Mouse (Mus musculus): ENCODE results near the gene Pla2g4a. TPM values are rescaled to one million over a fixed set of nuclear protein-coding genes. Genes with fewer than 3 reads are reported as not detected.

Gene Pla2g4a
- total and polyA plus RNA-seq, 3 experiments, result 6.4 to 14.4 TPM; not detected in 1

- Histone ChIP-seq H3K9me3 (replicated peaks; ENCODE audit: insufficient read depth, low read length) (no peaks in the 10 kb centered on the region), H3K4me1 (ENCODE audit: control insufficient read depth in 1 of 2, insufficient read depth in 2 of 2, low read length in 2 of 2) (peaks cover 2 to 4% of the 10 kb centered on the region in 2 experiments), H3K9ac (ENCODE audit: control insufficient read depth, low read depth, low read length, poor library complexity, severe bottlenecking) (no peak overlapping the region), H3K4me3 (ENCODE audit: control insufficient read depth in 1 of 2, insufficient read depth in 1 of 2, low read depth in 2 of 2, low read length in 2 of 2) (no peak overlapping the region), H3K79me2 (ENCODE audit: control insufficient read depth, insufficient read depth, low read length, poor library complexity) (no peaks in the 10 kb centered on the region), H3K27me3 (ENCODE audit: control insufficient read depth in 1 of 2, insufficient read depth in 2 of 2, low read length in 2 of 2) (no peaks in the 10 kb centered on the region), H3K36me3 (ENCODE audit: control insufficient read depth in 1 of 2, insufficient read depth in 2 of 2, low read length in 2 of 2) (peaks cover 0 to 13% of the 10 kb centered on the region in 2 experiments; a peak in 2 of 4 replicates), H3K27ac (ENCODE audit: control insufficient read depth, low read depth, low read length) (no peak overlapping the region)
- no peak for TF ChIP-seq ETS1 (IDR thresholded peaks at IDR 0.05; ENCODE audit: low read depth, low read length)
- no peak for TF ChIP-seq ELF1 (IDR thresholded peaks at IDR 0.05; ENCODE audit: low read depth, low read length)
- TF ChIP-seq ZNF384 (IDR thresholded peaks at IDR 0.05; ENCODE audit: low read depth, low read length), result no peak
- no peak for TF ChIP-seq TAL1 (IDR thresholded peaks at IDR 0.05; ENCODE audit: low read length)
- no peak for TF ChIP-seq NELFE (IDR thresholded peaks at IDR 0.05; ENCODE audit: low read depth, low read length)
- no peak for DNase-seq (ENCODE audit: low read depth, low spot score)
These were observed 89.5 kb downstream of the Pla2g4a start for GRCm38 (mm10) chr1:149871625-149872024.

DNA sequence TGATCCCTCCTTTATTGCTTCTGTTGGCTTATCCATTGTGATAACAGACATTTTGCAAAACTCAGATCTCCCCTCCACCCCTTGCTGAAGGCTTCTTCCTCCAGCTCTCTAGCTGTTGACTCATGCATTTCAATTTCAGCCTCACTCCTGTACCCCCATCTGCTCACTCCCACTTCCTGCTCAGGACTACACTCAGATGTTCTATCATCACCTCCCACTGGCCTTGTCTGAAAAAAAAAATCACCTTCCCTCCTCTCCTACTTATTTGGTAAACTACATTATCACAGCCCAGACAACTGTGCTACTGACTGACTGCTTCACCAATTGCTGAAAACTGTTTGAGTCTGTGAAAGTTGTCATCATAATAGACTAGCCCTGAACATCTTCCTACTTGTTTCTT, 93.8 kb downstream of the Pla2g4a start:
- peak overlapping the region; percentile 33 for H3K27ac ChIP-seq (ENCODE audit: control insufficient read depth, low read depth, low read length)
- TF ChIP-seq POLR2AphosphoS2 (IDR thresholded peaks at IDR 0.05; ENCODE audit: low read length), result no peak
- TF ChIP-seq ELF1 (IDR thresholded peaks at IDR 0.05; ENCODE audit: low read depth, low read length), result 0 out of 2 replicates have a peak, but pooled peaks have one; percentile 41
- no peak for TF ChIP-seq TCF12 (IDR thresholded peaks at IDR 0.05; ENCODE audit: low read depth, low read length)
- no peak for TF ChIP-seq MAX (IDR thresholded peaks at IDR 0.05; ENCODE audit: low read length)
- no peak for TF ChIP-seq ZC3H11A (IDR thresholded peaks at IDR 0.05; ENCODE audit: low read depth, low read length)
- no peak for TF ChIP-seq E2F4 (IDR thresholded peaks at IDR 0.05; ENCODE audit: borderline replicate concordance, low read depth, low read length)
- peak; percentile 40; the same call in 1 of the 2 replicates for TF ChIP-seq ETS1 (IDR thresholded peaks at IDR 0.05; ENCODE audit: low read depth, low read length)
- TF ChIP-seq MAZ (IDR thresholded peaks at IDR 0.05; ENCODE audit: low read depth, low read length), result no peak
- no peak for TF ChIP-seq SMC3 (IDR thresholded peaks at IDR 0.05; ENCODE audit: low read depth, low read length)
- no peak for TF ChIP-seq SIN3A (IDR thresholded peaks at IDR 0.05; ENCODE audit: low read length)
- no peak for TF ChIP-seq NELFE (IDR thresholded peaks at IDR 0.05; ENCODE audit: low read depth, low read length)
- TF ChIP-seq RCOR1 (IDR thresholded peaks at IDR 0.05; ENCODE audit: low read depth, low read length), result no peak
- TF ChIP-seq UBTF (IDR thresholded peaks at IDR 0.05; ENCODE audit: borderline replicate concordance, insufficient read depth, low read depth, low read length), result no peak
- no peak for TF ChIP-seq MYC (IDR thresholded peaks at IDR 0.05; ENCODE audit: low read depth, low read length)
- TF ChIP-seq MXI1 (IDR thresholded peaks at IDR 0.05; ENCODE audit: low read depth, low read length), result no peak
- no peak for TF ChIP-seq GABPA (IDR thresholded peaks at IDR 0.05; ENCODE audit: low read depth, low read length)
- no peak for TF ChIP-seq ZKSCAN1 (IDR thresholded peaks at IDR 0.05; ENCODE audit: low read depth, low read length)
- no peak for TF ChIP-seq USF1 (IDR thresholded peaks at IDR 0.05; ENCODE audit: low read depth, low read length)
- no peak for TF ChIP-seq MYB (IDR thresholded peaks at IDR 0.05; ENCODE audit: low read depth, low read length)
- no peak for TF ChIP-seq BHLHE40 (IDR thresholded peaks at IDR 0.05; ENCODE audit: borderline replicate concordance, low read depth, low read length)
- TF ChIP-seq USF2 (IDR thresholded peaks at IDR 0.05; ENCODE audit: borderline replicate concordance in 1 of 2, insufficient read depth in 1 of 2, low read depth in 1 of 2, low read length in 2 of 2), result no peak
- no peak for TF ChIP-seq TBP (IDR thresholded peaks at IDR 0.05; ENCODE audit: low read depth, low read length)
- TF ChIP-seq CHD1 (IDR thresholded peaks at IDR 0.05; ENCODE audit: low read depth, low read length), result no peak
- TF ChIP-seq TAL1 (IDR thresholded peaks at IDR 0.05; ENCODE audit: low read length), result peak; percentile 37
- TF ChIP-seq GATA1 (IDR thresholded peaks at IDR 0.05; ENCODE audit: low read depth, low read length), result peak; percentile 69
- TF ChIP-seq POLR2A (IDR thresholded peaks at IDR 0.05; ENCODE audit: control insufficient read depth in 1 of 2, insufficient read depth in 1 of 2, low read depth in 1 of 2, low read length in 2 of 2, poor library complexity in 1 of 2), result no peak
- TF ChIP-seq RAD21 (IDR thresholded peaks at IDR 0.05; ENCODE audit: low read depth, low read length), result no peak; the same call in 1 of the 2 replicates
- no peak for TF ChIP-seq KAT2A (conservative IDR thresholded peaks at IDR 0.05; ENCODE audit: low read depth, low read length)
- TF ChIP-seq HCFC1 (IDR thresholded peaks at IDR 0.05; ENCODE audit: low read depth, low read length), result no peak
- no peak for TF ChIP-seq CHD2 (IDR thresholded peaks at IDR 0.05; ENCODE audit: low read length)
- TF ChIP-seq ZNF384 (IDR thresholded peaks at IDR 0.05; ENCODE audit: low read depth, low read length), result peak; percentile 84
- TF ChIP-seq POLR2AphosphoS5 (IDR thresholded peaks at IDR 0.05; ENCODE audit: borderline replicate concordance, low read depth, low read length), result no peak

More for the DNA sequence above, 93.8 kb downstream of the Pla2g4a start:
- H3K27me3 ChIP-seq (ENCODE audit: control insufficient read depth in 1 of 2, insufficient read depth in 2 of 2, low read length in 2 of 2), result no peaks in the 10 kb centered on the region
- H3K4me1 ChIP-seq (ENCODE audit: control insufficient read depth in 1 of 2, insufficient read depth in 2 of 2, low read length in 2 of 2), result peaks cover 2 to 4% of the 10 kb centered on the region in 2 experiments
- no peak overlapping the region for H3K4me3 ChIP-seq (ENCODE audit: control insufficient read depth in 1 of 2, insufficient read depth in 1 of 2, low read depth in 2 of 2, low read length in 2 of 2)
- no peaks in the 10 kb centered on the region for H3K79me2 ChIP-seq (ENCODE audit: control insufficient read depth, insufficient read depth, low read length, poor library complexity)
- DNase-seq (ENCODE audit: low read depth, low spot score), result peak; percentile 77
- no peaks in the 10 kb centered on the region for H3K9me3 ChIP-seq (replicated peaks; ENCODE audit: insufficient read depth, low read length)
- H3K9ac ChIP-seq (ENCODE audit: control insufficient read depth, low read depth, low read length, poor library complexity, severe bottlenecking), result no peak overlapping the region
- H3K36me3 ChIP-seq (ENCODE audit: control insufficient read depth in 1 of 2, insufficient read depth in 2 of 2, low read length in 2 of 2), result peaks cover 0 to 21% of the 10 kb centered on the region in 2 experiments; a peak in 2 of 4 replicates
